Mouse (Mus musculus) spleen, adult 18-20 months (tissue): Measurements from ENCODE around the gene Gm10273.

Experiments
- DNase-seq, 2 experiments: peaks; one replicate each; pipeline ENCODE4 v3.0.0; 2022; ENCODE audit warnings: mixed read lengths in 2 of 2

Gm10273 gene

DNA sequence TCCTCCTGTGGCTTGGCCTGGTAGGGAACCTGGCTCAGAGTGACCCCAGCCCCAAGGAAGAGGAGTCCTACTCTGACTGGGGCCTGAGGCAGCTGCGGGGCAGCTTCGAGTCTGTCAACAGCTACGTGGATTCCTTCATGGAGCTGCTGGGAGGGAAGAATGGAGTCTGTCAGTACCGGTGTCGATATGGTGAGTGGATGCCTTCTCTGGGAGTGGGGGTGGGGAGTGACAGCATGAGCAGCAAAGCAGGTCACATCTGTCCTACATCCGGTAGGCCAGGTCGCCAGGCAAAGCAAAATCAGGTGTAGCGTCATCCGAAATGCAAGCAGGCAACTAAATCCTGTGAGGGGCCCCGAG is 8.3 kb downstream of the Gm10273 start:
- DNase-seq, result no peak

- DNase-seq, result no peak
Measured at GRCm38 (mm10) chr10:59408499-59408898, 13.1 kb downstream of the Gm10273 start.

GRCm38 (mm10) chr10:59410264-59410663 is 14.8 kb downstream of the Gm10273 start:
- no peak for DNase-seq

GRCm38 (mm10) chr10:59413711-59414110 is 18.3 kb downstream of the Gm10273 start:
- DNase-seq, result no peak

DNA sequence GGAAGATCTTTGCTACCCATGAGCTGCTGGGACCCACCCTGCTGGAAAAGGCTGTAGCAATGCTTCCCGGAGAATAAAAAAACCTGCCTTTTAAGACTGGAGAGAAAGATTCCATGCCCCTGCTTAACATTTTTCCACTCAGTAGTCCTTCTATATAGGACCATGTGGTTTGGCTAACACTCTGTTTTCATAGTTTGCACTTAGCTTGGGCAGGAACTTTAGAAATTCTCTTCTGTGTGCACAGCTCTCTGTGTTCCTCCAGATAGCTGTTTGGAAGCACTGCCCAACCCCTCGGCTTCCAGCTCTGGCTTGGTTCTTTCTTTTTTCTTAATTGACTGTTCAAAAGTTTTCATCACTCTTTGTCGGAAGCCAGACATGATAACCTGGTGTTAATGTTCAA is 21.2 kb downstream of the Gm10273 start:
- no peak for DNase-seq

DNA sequence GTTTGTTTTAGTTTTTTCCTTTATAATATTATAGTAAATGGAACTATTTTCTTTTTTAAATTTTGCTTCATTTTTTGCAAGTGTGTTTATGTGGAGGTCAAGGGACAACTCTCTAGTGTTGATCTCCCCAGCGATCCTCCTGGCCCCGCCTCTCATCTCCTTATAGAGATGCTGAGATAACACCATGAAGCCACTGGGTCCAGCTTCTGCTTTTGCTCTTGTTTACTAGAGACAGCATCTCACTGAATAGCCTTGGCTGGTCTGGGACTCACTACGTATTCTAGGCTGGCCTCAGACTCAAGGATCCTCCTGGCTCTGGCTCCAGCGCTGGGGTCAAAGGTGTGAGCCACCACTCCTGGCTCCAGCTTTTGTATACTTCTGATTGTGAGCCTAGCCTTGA is 24.1 kb downstream of the Gm10273 start:
- no peak for DNase-seq

GRCm38 (mm10) chr10:59424453-59424852 is 29.0 kb downstream of the Gm10273 start:
- DNase-seq, result no peak

- DNase-seq, result no peak
Measured at GRCm38 (mm10) chr10:59425369-59425768, 29.9 kb downstream of the Gm10273 start.

DNA sequence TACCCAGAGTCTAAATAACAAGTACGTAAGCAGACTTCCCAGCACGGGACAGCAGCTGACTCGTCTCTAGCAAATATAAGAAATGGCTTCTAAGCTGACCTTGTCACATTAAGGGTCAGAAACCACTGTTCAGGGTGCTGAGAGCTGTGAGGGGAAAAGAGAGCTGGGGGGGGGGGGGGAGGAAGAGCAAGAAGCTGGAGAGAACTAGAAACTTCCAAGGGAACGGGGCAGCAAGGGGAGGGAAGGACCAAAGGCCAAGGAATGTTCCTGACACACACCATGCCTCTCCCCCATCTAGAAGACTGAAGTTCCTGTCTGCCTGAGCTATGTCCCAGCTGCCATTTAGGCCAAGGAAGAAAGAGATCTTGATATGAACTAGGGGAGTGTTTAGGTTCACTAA is 30.9 kb downstream of the Gm10273 start:
- no peak for DNase-seq

- DNase-seq, result no peak
Measured at GRCm38 (mm10) chr10:59429448-59430135, 34.2 kb downstream of the Gm10273 start.

GRCm38 (mm10) chr10:59430701-59431218 is 35.3 kb downstream of the Gm10273 start:
- DNase-seq, result no peak

GRCm38 (mm10) chr10:59435746-59436145 is 40.3 kb downstream of the Gm10273 start:
- no peak for DNase-seq

GRCm38 (mm10) chr10:59438651-59439050 is 43.2 kb downstream of the Gm10273 start:
- no peak for DNase-seq

GRCm38 (mm10) chr10:59439508-59439931 is 44.1 kb downstream of the Gm10273 start:
- DNase-seq, result no peak

- DNase-seq, result no peak
Measured at GRCm38 (mm10) chr10:59440177-59440576, 44.7 kb downstream of the Gm10273 start.

- no peak for DNase-seq
Measured at GRCm38 (mm10) chr10:59441735-59442134, 46.3 kb downstream of the Gm10273 start, which contains the start of gene Oit3. TSS of gene Oit3 (minus strand) at chr10:59441778.

- DNase-seq, result no peak
Measured at GRCm38 (mm10) chr10:59443212-59443611, 47.8 kb downstream of the Gm10273 start.

- DNase-seq, result no peak
Measured at GRCm38 (mm10) chr10:59444106-59444505, 48.7 kb downstream of the Gm10273 start.

GRCm38 (mm10) chr10:59444635-59445034 is 49.2 kb downstream of the Gm10273 start:
- DNase-seq, result no peak
